Mouse (Mus musculus) retina, postnatal 7 days (tissue): Measurements from ENCODE around the gene Prmt2.

Experiments
- DNase-seq: peaks from one replicate; pipeline ENCODE4 v3.0.0-alpha.2; 2012; ENCODE audit warnings: low read depth, low spot score

Gene Prmt2

GRCm38 (mm10) chr10:76237341-76238225, at the start of gene Prmt2:
Gene Prmt2 (minus strand): TSS chr10:76237865.
- DNase-seq = peak; percentile 91

GRCm38 (mm10) chr10:76278541-76279097, 41.0 kb upstream of the Prmt2 start:
- no peak for DNase-seq

- no peak for DNase-seq
Observed at GRCm38 (mm10) chr10:76275256-76275655, 37.6 kb upstream of the Prmt2 start.

- DNase-seq = no peak
Observed at GRCm38 (mm10) chr10:76271238-76271637, 33.6 kb upstream of the Prmt2 start.

- DNase-seq = no peak
Observed at GRCm38 (mm10) chr10:76262431-76262830, 24.8 kb upstream of the Prmt2 start.

GRCm38 (mm10) chr10:76261447-76261846, 23.8 kb upstream of the Prmt2 start:
- DNase-seq = no peak

- no peak for DNase-seq
Observed at GRCm38 (mm10) chr10:76260358-76261059, 22.8 kb upstream of the Prmt2 start.

GRCm38 (mm10) chr10:76259566-76260232, 22.0 kb upstream of the Prmt2 start:
- DNase-seq = no peak

- no peak for DNase-seq
Observed at GRCm38 (mm10) chr10:76257719-76258390, 20.2 kb upstream of the Prmt2 start.

- DNase-seq = no peak
Observed at GRCm38 (mm10) chr10:76257231-76257630, 19.6 kb upstream of the Prmt2 start.

GRCm38 (mm10) chr10:76255617-76256016, 18.0 kb upstream of the Prmt2 start:
- DNase-seq = no peak

GRCm38 (mm10) chr10:76253536-76253935, 15.9 kb upstream of the Prmt2 start, which contains the start of gene S100b:
Gene S100b (plus strand): TSS chr10:76253853.
- no peak for DNase-seq

GRCm38 (mm10) chr10:76253079-76253478, 15.4 kb upstream of the Prmt2 start:
- no peak for DNase-seq

GRCm38 (mm10) chr10:76250870-76251269, 13.2 kb upstream of the Prmt2 start:
- no peak for DNase-seq

GRCm38 (mm10) chr10:76248647-76248968, 10.9 kb upstream of the Prmt2 start:
- no peak for DNase-seq

GRCm38 (mm10) chr10:76247960-76248646, 10.4 kb upstream of the Prmt2 start:
- no peak for DNase-seq

- no peak for DNase-seq
Observed at GRCm38 (mm10) chr10:76246601-76247000, 8.9 kb upstream of the Prmt2 start.

- no peak for DNase-seq
Observed at GRCm38 (mm10) chr10:76245106-76245505, 7.4 kb upstream of the Prmt2 start.

- DNase-seq = no peak
Observed at GRCm38 (mm10) chr10:76239401-76239800, 1.7 kb upstream of the Prmt2 start.

- DNase-seq = no peak
Observed at GRCm38 (mm10) chr10:76229627-76230026, 8.0 kb downstream of the Prmt2 start.

- DNase-seq = no peak
Observed at GRCm38 (mm10) chr10:76225944-76226343, 11.7 kb downstream of the Prmt2 start.
